Mouse (Mus musculus): ENCODE measurements around the gene Asb2.

GRCm38 (mm10) chr12:103388505-103389347, 32.9 kb upstream of the Asb2 start, which contains the start of gene Otub2:
- no peak for TF ChIP-seq EP300 (IDR thresholded peaks at IDR 0.05; ENCODE audit: low read depth)
- no peak for TF ChIP-seq CTCF (IDR thresholded peaks at IDR 0.05; ENCODE audit: low read depth)
